Mouse (Mus musculus) liver, embryonic 13.5 days (tissue): ENCODE data around the gene Fem1b. TPM values are rescaled to one million over a fixed set of nuclear protein-coding genes. Genes with fewer than 3 reads are reported as not detected.
"Not testable (repeated sequence)": the region's sequence is repeated elsewhere in the genome, so short reads cannot be mapped to it uniquely, and the experiment has no call there.

ENCODE experiments used
- ATAC-seq: fragments of 200-750 bp; cut with Nextera tagmentation; 2 replicates; pipeline ENCODE4 v1.8.0; 2017; ENCODE audit warnings: low read depth, mild to moderate bottlenecking, moderate number of reproducible peaks, moderate library complexity
- DNase-seq: peaks from one replicate; pipeline ENCODE4 v3.0.0; 2022
- H3K27ac ChIP-seq: fragments of 300-500 bp; sonication (generic); 2 replicates; pipeline ENCODE4 v1.5.1; 2015; ENCODE audit warnings: moderate library complexity, mild to moderate bottlenecking, inconsistent platforms
- H3K27me3 ChIP-seq: fragments of 300-500 bp; sonication (generic); 2 replicates; pipeline ENCODE4 v1.6.1; 2015; ENCODE audit warnings: mild to moderate bottlenecking, inconsistent platforms
- H3K36me3 ChIP-seq: fragments of 300-500 bp; sonication (generic); 2 replicates; pipeline ENCODE4 v1.6.1; 2015; ENCODE audit warnings: mild to moderate bottlenecking, inconsistent platforms
- H3K4me1 ChIP-seq: fragments of 300-500 bp; sonication (generic); replicated peaks from 2 replicates; pipeline ENCODE4 v1.6.1; 2015; ENCODE audit warnings: inconsistent platforms
- H3K4me2 ChIP-seq: fragments of 300-500 bp; sonication (generic); 2 replicates; pipeline ENCODE4 v1.6.1; 2015; ENCODE audit warnings: inconsistent platforms, mild to moderate bottlenecking, moderate library complexity
- H3K4me3 ChIP-seq: fragments of 300-500 bp; sonication (generic); replicated peaks from 2 replicates; pipeline ENCODE4 v1.5.1; 2015; ENCODE audit warnings: mild to moderate bottlenecking, inconsistent platforms
- H3K9ac ChIP-seq: fragments of 300-500 bp; sonication (generic); 2 replicates; pipeline ENCODE4 v1.6.1; 2015; ENCODE audit warnings: mild to moderate bottlenecking, inconsistent platforms
- H3K9me3 ChIP-seq: fragments of 300-500 bp; sonication (generic); replicated peaks from 2 replicates; pipeline ENCODE4 v1.6.1; 2016; ENCODE audit warnings: inconsistent platforms
- WGBS: fragments of 180-500 bp; shearing (Covaris S2); methylation state at CpG from one replicate; pipeline ENCODE4 v1.1.7; 2015; ENCODE audit not compliant: insufficient replicate concordance; 5-methylcytosine and 5-hydroxymethylcytosine counted together
- polyA plus RNA-seq: library from polyadenylated mRNA; unstranded; fragments of >200 nt; fragmentation: Nextera tagmentation; extraction: Ambion mirVana; gene quantifications from 2 replicates; pipeline ENCODE4 v1.2.1, GENCODE M21; 2015

The Fem1b gene
- polyA plus RNA-seq, 1 experiment from 2014 or later, result 9.4 TPM

GRCm38 (mm10) chr9:62826456-62826855 lies 14.7 kb upstream of the Fem1b start:
- H3K36me3 ChIP-seq, result no peaks in the 10 kb centered on the region
- no peaks in the 10 kb centered on the region for H3K9me3 ChIP-seq
- H3K4me3 ChIP-seq, result no peak overlapping the region
- H3K9ac ChIP-seq, result 0 out of 2 replicates have a peak overlapping the region, but pooled peaks have one; percentile 8
- peak overlapping the region; percentile 23 for H3K4me2 ChIP-seq
- DNase-seq, result no peak
- no peak for ATAC-seq
- H3K27ac ChIP-seq, result peak overlapping the region; percentile 73
- H3K27me3 ChIP-seq, result no peaks in the 10 kb centered on the region
- WGBS, result 26% methylated on average over 7 of the region's 7 CpGs
- H3K4me1 ChIP-seq, result peaks cover 44% of the 10 kb centered on the region

- Histone ChIP-seq H3K27me3 (no peaks in the 10 kb centered on the region), H3K27ac (peak overlapping the region; percentile 73), H3K4me1 (peaks cover 44% of the 10 kb centered on the region), H3K36me3 (no peaks in the 10 kb centered on the region), H3K4me3 (no peak overlapping the region), H3K9me3 (no peaks in the 10 kb centered on the region), H3K4me2 (peak overlapping the region; percentile 23), H3K9ac (0 out of 2 replicates have a peak overlapping the region, but pooled peaks have one; percentile 8)
- 21% methylated on average over 9 of the region's 9 CpGs for WGBS
- DNase-seq, result peak; percentile 40
- ATAC-seq, result 0 out of 2 replicates have a peak, but pooled peaks have one; percentile 5
These were observed 14.2 kb upstream of the Fem1b start for GRCm38 (mm10) chr9:62825791-62826393.

- WGBS, result 83% methylated on average over 7 of the region's 7 CpGs
- DNase-seq (no peak), ATAC-seq (no peak)
- Histone ChIP-seq H3K4me1 (peaks cover 27% of the 10 kb centered on the region), H3K36me3 (no peaks in the 10 kb centered on the region), H3K4me2 (no peak overlapping the region), H3K9me3 (no peaks in the 10 kb centered on the region), H3K4me3 (no peak overlapping the region), H3K27ac (no peak overlapping the region), H3K9ac (no peak overlapping the region), H3K27me3 (no peaks in the 10 kb centered on the region)
These were observed 10.1 kb upstream of the Fem1b start for GRCm38 (mm10) chr9:62821811-62822210.

GRCm38 (mm10) chr9:62820829-62821228 lies 9.1 kb upstream of the Fem1b start:
- no peaks in the 10 kb centered on the region for H3K9me3 ChIP-seq
- H3K27me3 ChIP-seq, result no peaks in the 10 kb centered on the region
- no peak overlapping the region for H3K9ac ChIP-seq
- DNase-seq, result no peak
- H3K4me1 ChIP-seq, result peaks cover 18% of the 10 kb centered on the region
- no peak overlapping the region for H3K27ac ChIP-seq
- ATAC-seq, result no peak
- WGBS, result 77% methylated on average over 6 of the region's 6 CpGs
- no peak overlapping the region for H3K4me2 ChIP-seq
- no peaks in the 10 kb centered on the region for H3K36me3 ChIP-seq
- H3K4me3 ChIP-seq, result no peak overlapping the region

GRCm38 (mm10) chr9:62819910-62820309 lies 8.2 kb upstream of the Fem1b start:
- not testable (repeated sequence) for H3K9ac ChIP-seq, H3K4me1 ChIP-seq, H3K27ac ChIP-seq, H3K4me3 ChIP-seq, H3K27me3 ChIP-seq, H3K9me3 ChIP-seq, H3K36me3 ChIP-seq, H3K4me2 ChIP-seq, DNase-seq, ATAC-seq
- 64% methylated on average over 6 of the region's 6 CpGs for WGBS

- ATAC-seq (no peak), DNase-seq (no peak)
- H3K9ac ChIP-seq, result no peak overlapping the region
- H3K36me3 ChIP-seq, result no peaks in the 10 kb centered on the region
- peaks cover 8% of the 10 kb centered on the region; the same call in 1 of the 2 replicates for H3K4me1 ChIP-seq
- no peaks in the 10 kb centered on the region for H3K9me3 ChIP-seq
- H3K4me3 ChIP-seq, result no peak overlapping the region
- H3K4me2 ChIP-seq, result no peak overlapping the region
- H3K27me3 ChIP-seq, result no peaks in the 10 kb centered on the region
- no peak overlapping the region for H3K27ac ChIP-seq
- 49% methylated on average over 3 of the region's 3 CpGs for WGBS
These were observed 7.8 kb upstream of the Fem1b start for GRCm38 (mm10) chr9:62819494-62819893.

- 62% methylated on average over 4 of the region's 4 CpGs for WGBS
- Histone ChIP-seq H3K4me1 (peaks cover 14% of the 10 kb centered on the region), H3K27me3 (no peaks in the 10 kb centered on the region), H3K9ac (0 out of 2 replicates have a peak overlapping the region, but pooled peaks have one; percentile 17), H3K4me3 (no peak overlapping the region), H3K4me2 (no peak overlapping the region), H3K27ac (no peak overlapping the region), H3K9me3 (no peaks in the 10 kb centered on the region), H3K36me3 (no peaks in the 10 kb centered on the region)
- ATAC-seq (no peak), DNase-seq (no peak)
These were observed 6.3 kb upstream of the Fem1b start for GRCm38 (mm10) chr9:62817828-62818614.

- Histone ChIP-seq H3K36me3 (no peaks in the 10 kb centered on the region), H3K9ac (no peak overlapping the region), H3K4me1 (peaks cover 22% of the 10 kb centered on the region), H3K4me3 (no peak overlapping the region), H3K27ac (no peak overlapping the region), H3K27me3 (no peaks in the 10 kb centered on the region), H3K9me3 (no peaks in the 10 kb centered on the region), H3K4me2 (no peak overlapping the region)
- ATAC-seq (no peak), DNase-seq (no peak)
- 45% methylated on average over 12 of the region's 12 CpGs for WGBS
These were observed 5.4 kb upstream of the Fem1b start for GRCm38 (mm10) chr9:62817099-62817571.

- Histone ChIP-seq H3K4me1 (peaks cover 25% of the 10 kb centered on the region), H3K4me2 (no peak overlapping the region), H3K27me3 (no peaks in the 10 kb centered on the region), H3K36me3 (no peaks in the 10 kb centered on the region), H3K27ac (no peak overlapping the region), H3K4me3 (no peak overlapping the region), H3K9ac (no peak overlapping the region), H3K9me3 (no peaks in the 10 kb centered on the region)
- ATAC-seq (no peak), DNase-seq (no peak)
- WGBS, result 61% methylated on average over 9 of the region's 9 CpGs
These were observed 4.8 kb upstream of the Fem1b start for GRCm38 (mm10) chr9:62816323-62817098.

- H3K9ac ChIP-seq, result no peak overlapping the region
- H3K9me3 ChIP-seq, result no peaks in the 10 kb centered on the region
- H3K27ac ChIP-seq, result peak overlapping the region; percentile 76
- H3K36me3 ChIP-seq, result no peaks in the 10 kb centered on the region
- H3K27me3 ChIP-seq, result no peaks in the 10 kb centered on the region
- no peak overlapping the region for H3K4me2 ChIP-seq
- DNase-seq, result no peak
- WGBS, result 61% methylated on average over 2 of the region's 2 CpGs
- ATAC-seq, result no peak
- H3K4me3 ChIP-seq, result no peak overlapping the region
- H3K4me1 ChIP-seq, result peaks cover 31% of the 10 kb centered on the region
These were observed 3.0 kb upstream of the Fem1b start for GRCm38 (mm10) chr9:62814751-62815150.
